Mouse (Mus musculus): ENCODE results near the gene Trim30c.
A peak's percentile ranks its signal among the peaks of the same experiment; 100 is the strongest.
"Not testable (repeated sequence)": the region's sequence is repeated elsewhere in the genome, so short reads cannot be mapped to it uniquely, and the experiment has no call there.

Gene Trim30c

GRCm38 (mm10) chr7:104400698-104401097 is at the start of gene Trim30c:
TSS of gene Trim30c (minus strand) at chr7:104400837.
- peak; percentile 4 to 15 for DNase-seq (ENCODE audit: low read depth in 2 of 2, low spot score in 2 of 2)

- peak; percentile 37 to 53 for DNase-seq (ENCODE audit: low read depth in 2 of 2, low spot score in 2 of 2)
Observed at GRCm38 (mm10) chr7:104445961-104446645, 45.5 kb upstream of the Trim30c start.

- DNase-seq (ENCODE audit: low read depth in 2 of 2, low spot score in 2 of 2): no peak
Observed at GRCm38 (mm10) chr7:104404460-104404950, 3.9 kb upstream of the Trim30c start.

- DNase-seq (ENCODE audit: low read depth in 2 of 2, low spot score in 2 of 2): no peak
Observed at GRCm38 (mm10) chr7:104401140-104401539, 503 bp upstream of the Trim30c start.

GRCm38 (mm10) chr7:104398492-104398891 is 2.1 kb downstream of the Trim30c start:
- no peak for DNase-seq (ENCODE audit: low read depth in 2 of 2, low spot score in 2 of 2)

- peak; percentile 33 to 57 for DNase-seq (ENCODE audit: low read depth in 2 of 2, low spot score in 2 of 2)
Observed at GRCm38 (mm10) chr7:104369736-104370414, 30.8 kb downstream of the Trim30c start, which contains the start of gene Trim30b. TSS of gene Trim30b (minus strand) at chr7:104369884.

GRCm38 (mm10) chr7:104366339-104366738 is 34.3 kb downstream of the Trim30c start:
- no peak for DNase-seq (ENCODE audit: low read depth in 2 of 2, low spot score in 2 of 2)

GRCm38 (mm10) chr7:104353600-104353967 is 47.1 kb downstream of the Trim30c start:
- no peak for DNase-seq (ENCODE audit: low read depth in 2 of 2, low spot score in 2 of 2)

GRCm38 (mm10) chr7:104352717-104353599 is 47.7 kb downstream of the Trim30c start, which contains the start of gene Trim12c:
TSS of gene Trim12c (minus strand) at chr7:104353362.
- peak; percentile 68 to 75 for DNase-seq (ENCODE audit: low read depth in 2 of 2, low spot score in 2 of 2)

GRCm38 (mm10) chr7:104348043-104348442 is 52.6 kb downstream of the Trim30c start:
- DNase-seq (ENCODE audit: low read depth in 2 of 2, low spot score in 2 of 2): not testable (repeated sequence)

GRCm38 (mm10) chr7:104340744-104341143 is 59.9 kb downstream of the Trim30c start:
- not testable (repeated sequence) for DNase-seq (ENCODE audit: low read depth in 2 of 2, low spot score in 2 of 2)

- DNase-seq (ENCODE audit: low read depth in 2 of 2, low spot score in 2 of 2): not testable (repeated sequence)
Observed at GRCm38 (mm10) chr7:104335547-104335946, 65.1 kb downstream of the Trim30c start.
